Mouse (Mus musculus): ENCODE data around the gene Sytl1.

- TF ChIP-seq HCFC1 (IDR thresholded peaks at IDR 0.05; ENCODE audit: borderline replicate concordance, insufficient read depth, low read length): no peak
- no peak for TF ChIP-seq ZC3H11A (IDR thresholded peaks at IDR 0.05; ENCODE audit: borderline replicate concordance, low read depth, low read length)
- no peak for TF ChIP-seq MAFK (IDR thresholded peaks at IDR 0.05; ENCODE audit: insufficient read depth, low read depth, low read length)
- no peak for TF ChIP-seq ZNF384 (IDR thresholded peaks at IDR 0.05; ENCODE audit: low read depth, low read length)
- TF ChIP-seq CHD2 (IDR thresholded peaks at IDR 0.05; ENCODE audit: low read depth, low read length): no peak
Observed at GRCm38 (mm10) chr4:133237911-133238310, 25.0 kb downstream of the Sytl1 start.
